Mouse (Mus musculus) forebrain, embryonic 14.5 days (tissue): ENCODE data around the gene Kcnip1. TPM values are rescaled to one million over a fixed set of nuclear protein-coding genes. Genes with fewer than 3 reads are reported as not detected.
A peak's percentile ranks its signal among the peaks of the same experiment; 100 is the strongest.

ENCODE experiments used
- ATAC-seq: fragments of 200-750 bp; cut with Nextera tagmentation; 2 replicates; pipeline ENCODE4 v1.8.0; 2017; ENCODE audit warnings: mild to moderate bottlenecking, moderate library complexity
- DNase-seq: peaks from one replicate; pipeline ENCODE4 v3.0.0-alpha.2; 2015; ENCODE audit warnings: low spot score
- H3K27ac ChIP-seq: fragments of 300-500 bp; sonication (generic); 2 replicates; pipeline ENCODE4 v1.5.1; 2014; ENCODE audit warnings: low read depth, mild to moderate bottlenecking, control low read depth, low read length, moderate library complexity
- H3K27me3 ChIP-seq: fragments of 300-500 bp; sonication (generic); replicated peaks from 2 replicates; pipeline ENCODE4 v1.6.1; 2014; ENCODE audit warnings: low read length, control low read depth, mixed read lengths; ENCODE audit not compliant: control insufficient read depth, insufficient read depth
- H3K36me3 ChIP-seq: fragments of 300-500 bp; sonication (generic); 2 replicates; pipeline ENCODE4 v1.6.1; 2014; ENCODE audit warnings: low read length, control low read depth; ENCODE audit not compliant: control insufficient read depth, insufficient read depth
- H3K4me1 ChIP-seq: fragments of 300-500 bp; sonication (generic); 2 replicates; pipeline ENCODE4 v1.6.1; 2014; ENCODE audit warnings: antibody characterized with exemption, low read length, control low read depth; ENCODE audit not compliant: control insufficient read depth, insufficient read depth
- H3K4me2 ChIP-seq: fragments of 300-500 bp; sonication (generic); 2 replicates; pipeline ENCODE4 v1.6.1; 2014; ENCODE audit warnings: mild to moderate bottlenecking, control low read depth, low read length
- H3K4me3 ChIP-seq: fragments of 300-500 bp; sonication (generic); 2 replicates; pipeline ENCODE4 v1.5.1; 2014; ENCODE audit warnings: low read depth, low read length, control low read depth
- H3K9ac ChIP-seq: fragments of 300-500 bp; sonication (generic); 2 replicates; pipeline ENCODE4 v1.6.1; 2014; ENCODE audit warnings: mild to moderate bottlenecking, low read length, control low read depth, moderate library complexity
- H3K9me3 ChIP-seq: fragments of 300-500 bp; sonication (generic); replicated peaks from 2 replicates; pipeline ENCODE4 v1.6.1; 2016; ENCODE audit warnings: low read length, control low read depth, mixed read lengths; ENCODE audit not compliant: control insufficient read depth
- WGBS: fragments of 180-500 bp; shearing (Covaris S2); extraction: QIAGEN DNeasy Blood & Tissue Kit; methylation state at CpG from one replicate; pipeline ENCODE4 v1.1.7; 2014; 5-methylcytosine and 5-hydroxymethylcytosine counted together
- polyA plus RNA-seq: library from polyadenylated mRNA; unstranded; fragments of >200 nt; fragmentation: Nextera tagmentation; extraction: Ambion mirVana; gene quantifications from 2 replicates; pipeline ENCODE4 v1.2.1, GENCODE M21; 2014

Gene Kcnip1
- polyA plus RNA-seq, 1 experiment from 2014 or later: 55.7 TPM

GRCm38 (mm10) chr11:34012007-34012652 is 19.2 kb upstream of the Kcnip1 start:
- no peaks in the 10 kb centered on the region for H3K4me1 ChIP-seq
- H3K27me3 ChIP-seq: no peaks in the 10 kb centered on the region
- 73% methylated on average over 6 of the region's 6 CpGs for WGBS
- no peak overlapping the region for H3K27ac ChIP-seq
- no peaks in the 10 kb centered on the region for H3K36me3 ChIP-seq
- no peak for ATAC-seq
- no peak overlapping the region for H3K4me2 ChIP-seq
- no peak for DNase-seq
- no peak overlapping the region for H3K4me3 ChIP-seq
- no peak overlapping the region for H3K9ac ChIP-seq
- no peaks in the 10 kb centered on the region for H3K9me3 ChIP-seq

- Histone ChIP-seq H3K4me2 (no peak overlapping the region), H3K27ac (no peak overlapping the region), H3K36me3 (no peaks in the 10 kb centered on the region), H3K27me3 (no peaks in the 10 kb centered on the region), H3K4me3 (no peak overlapping the region), H3K9me3 (no peaks in the 10 kb centered on the region), H3K4me1 (no peaks in the 10 kb centered on the region), H3K9ac (no peak overlapping the region)
- WGBS: 83% methylated on average over 4 of the region's 4 CpGs
- no peak for DNase-seq
- ATAC-seq: no peak
Measured at GRCm38 (mm10) chr11:34010859-34011172, 17.9 kb upstream of the Kcnip1 start.

GRCm38 (mm10) chr11:34010133-34010858 is 17.3 kb upstream of the Kcnip1 start:
- Histone ChIP-seq H3K36me3 (no peaks in the 10 kb centered on the region), H3K27ac (no peak overlapping the region), H3K9me3 (no peaks in the 10 kb centered on the region), H3K4me2 (no peak overlapping the region), H3K4me3 (no peak overlapping the region), H3K4me1 (no peaks in the 10 kb centered on the region), H3K9ac (no peak overlapping the region), H3K27me3 (no peaks in the 10 kb centered on the region)
- ATAC-seq (no peak), DNase-seq (no peak)
- WGBS: 72% methylated on average over 7 of the region's 7 CpGs

GRCm38 (mm10) chr11:34009316-34010087 is 16.6 kb upstream of the Kcnip1 start:
- H3K4me3 ChIP-seq: no peak overlapping the region
- H3K27ac ChIP-seq: no peak overlapping the region
- H3K36me3 ChIP-seq: no peaks in the 10 kb centered on the region
- H3K4me2 ChIP-seq: no peak overlapping the region
- DNase-seq (no peak), ATAC-seq (no peak)
- no peaks in the 10 kb centered on the region for H3K9me3 ChIP-seq
- 73% methylated on average over 12 of the region's 12 CpGs for WGBS
- no peaks in the 10 kb centered on the region for H3K27me3 ChIP-seq
- H3K9ac ChIP-seq: no peak overlapping the region
- no peaks in the 10 kb centered on the region for H3K4me1 ChIP-seq

GRCm38 (mm10) chr11:34008702-34009101 is 15.8 kb upstream of the Kcnip1 start:
- WGBS: 41% methylated on average over 9 of the region's 9 CpGs
- no peaks in the 10 kb centered on the region for H3K27me3 ChIP-seq
- H3K4me1 ChIP-seq: no peaks in the 10 kb centered on the region
- DNase-seq: peak; percentile 80
- no peaks in the 10 kb centered on the region for H3K36me3 ChIP-seq
- no peaks in the 10 kb centered on the region for H3K9me3 ChIP-seq
- ATAC-seq: no peak
- no peak overlapping the region for H3K4me3 ChIP-seq
- H3K4me2 ChIP-seq: no peak overlapping the region
- no peak overlapping the region for H3K9ac ChIP-seq
- H3K27ac ChIP-seq: no peak overlapping the region

GRCm38 (mm10) chr11:34008214-34008613 is 15.3 kb upstream of the Kcnip1 start:
- DNase-seq (no peak), ATAC-seq (no peak)
- 84% methylated on average over 11 of the region's 11 CpGs for WGBS

GRCm38 (mm10) chr11:34007616-34008015 is 14.7 kb upstream of the Kcnip1 start:
- 97% methylated on average over 2 of the region's 2 CpGs for WGBS
- H3K9me3 ChIP-seq: no peaks in the 10 kb centered on the region
- H3K4me2 ChIP-seq: no peak overlapping the region
- H3K4me1 ChIP-seq: no peaks in the 10 kb centered on the region
- DNase-seq: no peak
- H3K27me3 ChIP-seq: no peaks in the 10 kb centered on the region
- H3K36me3 ChIP-seq: no peaks in the 10 kb centered on the region
- H3K27ac ChIP-seq: no peak overlapping the region
- no peak for ATAC-seq
- H3K9ac ChIP-seq: no peak overlapping the region
- H3K4me3 ChIP-seq: no peak overlapping the region

More at GRCm38 (mm10) chr11:34008214-34008613, 15.3 kb upstream of the Kcnip1 start:
- Histone ChIP-seq H3K4me1 (no peaks in the 10 kb centered on the region), H3K4me2 (no peak overlapping the region), H3K27ac (no peak overlapping the region), H3K36me3 (no peaks in the 10 kb centered on the region), H3K9ac (no peak overlapping the region), H3K27me3 (no peaks in the 10 kb centered on the region), H3K9me3 (no peaks in the 10 kb centered on the region), H3K4me3 (no peak overlapping the region)

GRCm38 (mm10) chr11:34002593-34002965 is 9.6 kb upstream of the Kcnip1 start:
- WGBS: 76% methylated on average over 5 of the region's 5 CpGs
- Histone ChIP-seq H3K9ac (no peak overlapping the region), H3K4me1 (no peaks in the 10 kb centered on the region), H3K27me3 (no peaks in the 10 kb centered on the region), H3K9me3 (no peaks in the 10 kb centered on the region), H3K27ac (no peak overlapping the region), H3K4me2 (no peak overlapping the region), H3K4me3 (no peak overlapping the region), H3K36me3 (no peaks in the 10 kb centered on the region)
- no peak for DNase-seq
- no peak for ATAC-seq
